Mouse (Mus musculus): ENCODE data around the gene Tcaf2. TPM values are rescaled to one million over a fixed set of nuclear protein-coding genes. Genes with fewer than 3 reads are reported as not detected.

Gene Tcaf2
- 3.1 and 4.4 TPM in 2 replicates for polyA plus RNA-seq (2012; rRNA removed)

GRCm38 (mm10) chr6:42644912-42645549 lies at the start of gene Tcaf2:
Gene Tcaf2 (minus strand): TSS chr6:42645254.

GRCm38 (mm10) chr6:42597592-42597991 lies 47.5 kb downstream of the Tcaf2 start, which contains the start of gene Tcaf3:
Gene Tcaf3 (minus strand): TSS chr6:42597692.

Other genes starting within 250 kb of the Tcaf2 start
- gene Tas2r143, start 245.0 kb downstream of the Tcaf2 start, polyA plus RNA-seq (2012; rRNA removed), result 0.27 TPM in 1 of 2 replicates, not detected in the other
- gene Tas2r135, start 239.8 kb downstream of the Tcaf2 start, polyA plus RNA-seq (2012; rRNA removed), result not detected in 2 replicates
- gene Tas2r126, start 210.7 kb downstream of the Tcaf2 start, polyA plus RNA-seq (2012; rRNA removed), result not detected in 2 replicates
- not detected in 2 replicates for gene Olfr458, start 180.1 kb downstream of the Tcaf2 start, polyA plus RNA-seq (2012; rRNA removed)
- not detected in 2 replicates for gene Olfr457, start 168.9 kb downstream of the Tcaf2 start, polyA plus RNA-seq (2012; rRNA removed)
- not detected in 2 replicates for gene Olfr456, start 158.0 kb downstream of the Tcaf2 start, polyA plus RNA-seq (2012; rRNA removed)
- gene Olfr455, start 97.7 kb downstream of the Tcaf2 start, polyA plus RNA-seq (2012; rRNA removed), result not detected in 2 replicates
- gene Tcaf3, start 47.6 kb downstream of the Tcaf2 start, polyA plus RNA-seq (2012; rRNA removed), result not detected in 2 replicates
- 10.1 and 10.5 TPM in 2 replicates for gene Tcaf1, start 64.8 kb upstream of the Tcaf2 start, polyA plus RNA-seq (2012; rRNA removed)
- gene Olfr453, start 94.1 kb upstream of the Tcaf2 start, polyA plus RNA-seq (2012; rRNA removed), result not detected in 2 replicates
- gene Olfr38, start 111.2 kb upstream of the Tcaf2 start, polyA plus RNA-seq (2012; rRNA removed), result not detected in 2 replicates
- not detected in 2 replicates for gene Olfr452, start 139.8 kb upstream of the Tcaf2 start, polyA plus RNA-seq (2012; rRNA removed)
- gene Olfr450, start 166.7 kb upstream of the Tcaf2 start, polyA plus RNA-seq (2012; rRNA removed), result not detected in 2 replicates
- not detected in 2 replicates for gene Olfr449, start 189.1 kb upstream of the Tcaf2 start, polyA plus RNA-seq (2012; rRNA removed)
- not detected in 2 replicates for gene Olfr448, start 245.2 kb upstream of the Tcaf2 start, polyA plus RNA-seq (2012; rRNA removed)

All from colon, adult 2 months (tissue).